Mouse (Mus musculus) heart, embryonic 14.5 days (tissue): ENCODE results near the gene Gm28053. TPM values are rescaled to one million over a fixed set of nuclear protein-coding genes. Genes with fewer than 3 reads are reported as not detected.

Source experiments
- ATAC-seq: fragments of 200-750 bp; cut with Nextera tagmentation; 2 replicates; pipeline ENCODE4 v1.8.0; 2017; ENCODE audit warnings: low read depth, moderate TSS enrichment; ENCODE audit not compliant: insufficient number of reproducible peaks, insufficient read depth, low FRiP score
- H3K27ac ChIP-seq, 2 experiments: fragments of 200-500 bp in 1 of 2; fragments of 300-500 bp in 1 of 2; sonication (generic) in 1 of 2; replicated peaks in 1 of 2; 2 replicates each; pipeline ENCODE4 v1.5.1; 2012 to 2014; ENCODE audit warnings: low read depth in 2 of 2, low read length in 2 of 2, control low read depth in 1 of 2, mild to moderate bottlenecking in 1 of 2, mixed read lengths in 1 of 2; ENCODE audit not compliant: control insufficient read depth in 1 of 2, insufficient read depth in 1 of 2
- H3K27me3 ChIP-seq: fragments of 300-500 bp; sonication (generic); 2 replicates; pipeline ENCODE4 v1.6.1; 2014; ENCODE audit warnings: mild to moderate bottlenecking, low read length, control low read depth; ENCODE audit not compliant: control insufficient read depth, insufficient read depth
- H3K36me3 ChIP-seq: fragments of 300-500 bp; sonication (generic); 2 replicates; pipeline ENCODE4 v1.6.1; 2014; ENCODE audit warnings: mild to moderate bottlenecking, control low read depth, low read length, mixed read lengths; ENCODE audit not compliant: control insufficient read depth, insufficient read depth
- H3K4me1 ChIP-seq, 2 experiments: fragments of 200-500 bp in 1 of 2; fragments of 300-500 bp in 1 of 2; sonication (generic) in 1 of 2; 2 replicates each; pipeline ENCODE4 v1.6.1; 2012 to 2014; ENCODE audit warnings: low read length in 2 of 2, control low read depth in 1 of 2, mixed read lengths in 1 of 2; ENCODE audit not compliant: control insufficient read depth in 2 of 2, insufficient read depth in 2 of 2
- H3K4me2 ChIP-seq: fragments of 300-500 bp; sonication (generic); 2 replicates; pipeline ENCODE4 v1.6.1; 2014; ENCODE audit warnings: mild to moderate bottlenecking, low read length
- H3K4me3 ChIP-seq, 2 experiments: fragments of 200-500 bp in 1 of 2; fragments of 300-500 bp in 1 of 2; sonication (generic) in 1 of 2; 2 replicates each; pipeline ENCODE4 v1.5.1; 2012 to 2014; ENCODE audit warnings: low read length in 2 of 2, mild to moderate bottlenecking in 2 of 2, control low read depth in 1 of 2, low read depth in 1 of 2, moderate library complexity in 1 of 2; ENCODE audit not compliant: control insufficient read depth in 1 of 2, insufficient read depth in 1 of 2
- H3K9ac ChIP-seq: fragments of 300-500 bp; sonication (generic); 2 replicates; pipeline ENCODE4 v1.6.1; 2014; ENCODE audit warnings: mild to moderate bottlenecking, low read length
- H3K9me3 ChIP-seq: fragments of 300-500 bp; sonication (generic); 2 replicates; pipeline ENCODE4 v1.6.1; 2016; ENCODE audit warnings: low read length, control low read depth; ENCODE audit not compliant: control insufficient read depth
- WGBS: fragments of 180-500 bp; shearing (Covaris S2); extraction: QIAGEN DNeasy Blood & Tissue Kit; methylation state at CpG from one replicate; pipeline ENCODE4 v1.1.7; 2014; 5-methylcytosine and 5-hydroxymethylcytosine counted together
- polyA plus RNA-seq: library from polyadenylated mRNA; unstranded; fragments of >200 nt; fragmentation: Nextera tagmentation; extraction: Ambion mirVana; gene quantifications from 2 replicates; pipeline ENCODE4 v1.2.1, GENCODE M21; 2014

Gene Gm28053
- polyA plus RNA-seq, 1 experiment from 2014 or later = 5.1 TPM

- Histone ChIP-seq H3K9ac (no peak overlapping the region), H3K27me3 (no peaks in the 10 kb centered on the region), H3K9me3 (no peaks in the 10 kb centered on the region), H3K4me3 (no peak overlapping the region), H3K4me2 (no peak overlapping the region), H3K27ac (no peak overlapping the region), H3K4me1 (no peaks in the 10 kb centered on the region), H3K36me3 (peaks cover 13% of the 10 kb centered on the region; the same call in 1 of the 2 replicates)
- no peak for ATAC-seq
These were observed 14.3 kb upstream of the Gm28053 start for GRCm38 (mm10) chr6:48704146-48704545.

GRCm38 (mm10) chr6:48706130-48706529 lies 12.3 kb upstream of the Gm28053 start:
- 33% methylated on average over 3 of the region's 3 CpGs for WGBS
- Histone ChIP-seq H3K36me3 (peaks cover 13% of the 10 kb centered on the region; the same call in 1 of the 2 replicates), H3K9ac (peak overlapping the region; percentile 55), H3K4me3 (peak overlapping the region; percentile 7 to 19), H3K4me1 (no peaks in the 10 kb centered on the region), H3K4me2 (peak overlapping the region; percentile 34), H3K27ac (peak overlapping the region; percentile 60 to 65; a peak in 3 of 4 replicates), H3K9me3 (0 out of 2 replicates have a peak, but pooled peaks cover 2% of the 10 kb centered on the region), H3K27me3 (no peaks in the 10 kb centered on the region)
- no peak for ATAC-seq

- ATAC-seq = no peak
- Histone ChIP-seq H3K27ac (no peak overlapping the region), H3K9me3 (no peaks in the 10 kb centered on the region), H3K4me2 (no peak overlapping the region), H3K4me1 (peaks cover 0 to 3% of the 10 kb centered on the region in 2 experiments; a peak in 1 of 4 replicates), H3K4me3 (no peak overlapping the region), H3K36me3 (no peaks in the 10 kb centered on the region), H3K27me3 (no peaks in the 10 kb centered on the region), H3K9ac (no peak overlapping the region)
- WGBS = 69% methylated on average over 4 of the region's 4 CpGs
These were observed 1.9 kb downstream of the Gm28053 start for GRCm38 (mm10) chr6:48720326-48720725.

GRCm38 (mm10) chr6:48723468-48723867 lies 5.1 kb downstream of the Gm28053 start:
- no peaks in the 10 kb centered on the region for H3K9me3 ChIP-seq
- H3K27ac ChIP-seq = no peak overlapping the region
- H3K9ac ChIP-seq = no peak overlapping the region
- H3K27me3 ChIP-seq = no peaks in the 10 kb centered on the region
- no peak for ATAC-seq
- no peak overlapping the region for H3K4me3 ChIP-seq
- H3K4me1 ChIP-seq = peaks cover 0 to 9% of the 10 kb centered on the region in 2 experiments; a peak in 2 of 4 replicates
- WGBS = 67% methylated on average over 8 of the region's 8 CpGs
- no peak overlapping the region for H3K4me2 ChIP-seq
- no peaks in the 10 kb centered on the region for H3K36me3 ChIP-seq

DNA sequence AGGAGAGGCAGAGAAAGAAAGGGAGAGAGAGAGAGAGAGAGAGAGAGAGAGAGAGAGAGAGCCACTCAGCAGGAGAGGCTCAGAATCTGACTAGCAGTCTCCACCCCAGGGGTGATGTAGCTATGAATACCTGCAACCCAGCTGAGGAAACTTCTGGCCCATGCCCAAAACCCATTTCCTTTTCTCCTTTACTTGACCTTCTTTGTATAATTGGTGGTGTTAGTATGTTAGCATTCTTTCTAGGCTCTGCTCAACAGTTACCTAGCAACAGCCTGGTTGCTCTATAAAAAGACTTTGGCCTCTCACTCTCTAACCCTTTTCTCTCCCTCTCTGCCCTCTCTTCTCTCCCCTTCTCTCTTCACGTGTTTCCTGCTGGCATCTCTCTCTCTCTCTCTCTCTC lies 7.1 kb downstream of the Gm28053 start:
- Histone ChIP-seq H3K27me3 (no peaks in the 10 kb centered on the region), H3K36me3 (no peaks in the 10 kb centered on the region), H3K27ac (peak overlapping the region; percentile 22 to 61; a peak in 2 of 4 replicates), H3K4me1 (peaks cover 0 to 9% of the 10 kb centered on the region in 2 experiments; a peak in 2 of 4 replicates), H3K4me2 (peak overlapping the region; percentile 12; the same call in 1 of the 2 replicates), H3K9me3 (no peaks in the 10 kb centered on the region), H3K4me3 (no peak overlapping the region), H3K9ac (no peak overlapping the region)
- no peak for ATAC-seq
- 0% methylated on average over 1 of the region's 1 CpGs for WGBS

GRCm38 (mm10) chr6:48727761-48728160 lies 9.4 kb downstream of the Gm28053 start:
- Histone ChIP-seq H3K4me2 (no peak overlapping the region), H3K36me3 (no peaks in the 10 kb centered on the region), H3K27ac (no peak overlapping the region), H3K27me3 (no peaks in the 10 kb centered on the region), H3K4me1 (peaks cover 0 to 9% of the 10 kb centered on the region in 2 experiments; a peak in 2 of 4 replicates), H3K9me3 (no peaks in the 10 kb centered on the region), H3K9ac (no peak overlapping the region), H3K4me3 (no peak overlapping the region)
- WGBS = 85% methylated on average over 5 of the region's 5 CpGs
- ATAC-seq = no peak

GRCm38 (mm10) chr6:48732864-48733304 lies 14.5 kb downstream of the Gm28053 start:
- ATAC-seq = no peak
- 38% methylated on average over 8 of the region's 8 CpGs for WGBS
- H3K27ac ChIP-seq = no peak overlapping the region
- H3K4me1 ChIP-seq = no peaks in the 10 kb centered on the region
- no peaks in the 10 kb centered on the region for H3K36me3 ChIP-seq
- H3K4me2 ChIP-seq = no peak overlapping the region
- no peaks in the 10 kb centered on the region for H3K27me3 ChIP-seq
- H3K4me3 ChIP-seq = no peak overlapping the region
- H3K9ac ChIP-seq = no peak overlapping the region
- no peaks in the 10 kb centered on the region for H3K9me3 ChIP-seq

GRCm38 (mm10) chr6:48733660-48734059 lies 15.3 kb downstream of the Gm28053 start:
- ATAC-seq = no peak
- Histone ChIP-seq H3K9me3 (no peaks in the 10 kb centered on the region), H3K4me1 (no peaks in the 10 kb centered on the region), H3K4me2 (no peak overlapping the region), H3K36me3 (no peaks in the 10 kb centered on the region), H3K27ac (no peak overlapping the region), H3K4me3 (no peak overlapping the region), H3K9ac (no peak overlapping the region), H3K27me3 (no peaks in the 10 kb centered on the region)
- WGBS = 80% methylated on average over 1 of the region's 1 CpGs
